Mouse (Mus musculus) retina, postnatal 1 day (tissue): Measurements from ENCODE around the gene Sae1.

Experiments used
- DNase-seq: peaks from one replicate; pipeline ENCODE4 v3.0.0-alpha.2; 2012

Sae1 gene

GRCm38 (mm10) chr7:16387160-16388041, at the start of gene Sae1:
Gene Sae1, minus strand, starts transcription at chr7:16387806.
- DNase-seq = peak; percentile 98

- no peak for DNase-seq
Observed at GRCm38 (mm10) chr7:16435088-16435487, 47.5 kb upstream of the Sae1 start.

DNA sequence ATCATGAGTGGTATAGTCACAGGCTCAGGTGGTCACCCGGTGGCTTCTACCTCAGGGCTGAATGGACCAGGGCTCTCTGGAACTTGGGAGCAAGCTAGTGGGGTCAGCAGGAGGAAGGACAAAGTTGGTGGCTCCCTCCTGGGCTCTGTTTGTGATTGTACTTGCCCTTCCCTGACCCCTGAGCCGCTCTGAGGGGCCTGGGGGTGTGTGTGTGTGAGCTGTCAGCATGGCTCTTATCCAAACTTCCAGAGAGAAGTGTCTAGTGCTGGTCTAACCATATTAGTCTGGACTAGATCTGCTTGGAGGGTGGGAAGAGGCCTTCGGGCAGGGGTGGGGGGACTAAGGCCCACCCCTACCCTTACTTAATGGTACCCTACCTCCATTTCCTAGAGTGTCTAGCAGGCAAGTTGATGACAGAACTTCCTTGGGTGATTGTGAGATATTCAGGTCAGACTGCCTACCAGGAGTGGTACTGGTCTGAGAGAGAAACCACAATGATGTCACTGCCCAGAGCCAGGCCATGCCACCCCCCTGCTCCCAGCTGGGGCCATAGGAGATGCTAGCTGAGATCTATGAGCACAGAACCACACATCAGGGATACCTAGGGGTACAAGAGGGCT, 45.9 kb upstream of the Sae1 start:
- DNase-seq = no peak

DNA sequence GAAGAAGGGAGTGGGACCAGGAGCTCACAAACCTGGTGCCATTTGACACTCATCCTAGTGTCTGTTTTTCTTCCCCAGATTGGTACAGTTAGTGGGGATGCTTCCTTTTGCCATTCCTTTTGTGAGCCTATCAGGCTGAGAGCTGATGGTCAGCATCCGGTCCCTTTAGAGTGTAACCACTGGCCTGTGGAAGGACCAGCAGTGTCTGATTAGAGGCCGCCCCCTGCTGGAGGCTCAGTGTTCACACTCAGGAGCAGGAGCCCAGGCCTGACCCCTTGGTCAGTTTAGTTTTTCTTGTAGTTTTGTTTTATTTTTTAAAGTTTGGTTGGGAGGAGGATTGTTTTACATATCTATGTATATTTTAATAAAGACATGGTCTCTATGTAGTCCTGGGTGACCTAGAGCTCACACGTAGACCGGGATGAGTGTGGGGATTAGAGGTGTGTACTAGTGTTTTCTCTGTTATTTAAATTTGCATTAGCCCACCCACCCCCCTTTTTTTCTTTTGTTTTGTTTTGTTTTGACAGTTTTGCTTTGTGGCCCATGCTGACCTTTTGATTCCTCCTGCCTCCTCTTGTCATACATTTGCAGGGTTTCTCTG, 38.6 kb upstream of the Sae1 start:
- DNase-seq = peak; percentile 82

DNA sequence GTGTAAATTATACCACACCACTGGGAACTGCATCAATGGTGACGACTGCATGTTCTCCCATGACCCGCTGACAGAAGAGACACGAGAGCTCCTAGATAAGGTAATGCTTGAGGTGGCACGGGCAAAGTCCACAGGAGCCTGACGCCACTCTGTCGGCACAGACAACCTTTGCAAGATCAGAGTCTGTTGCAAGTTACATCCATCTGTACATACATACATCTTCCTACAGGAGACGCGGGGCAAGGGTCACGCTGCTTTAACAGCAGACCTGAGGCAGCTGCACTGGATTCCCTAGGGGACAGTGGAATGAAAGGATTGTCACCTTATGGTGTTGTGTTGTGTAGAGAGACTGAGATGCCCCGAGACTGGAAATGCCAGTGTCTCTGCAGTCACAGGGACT, 38.1 kb upstream of the Sae1 start:
- DNase-seq = no peak

- no peak for DNase-seq
Observed at GRCm38 (mm10) chr7:16423731-16424130, 36.1 kb upstream of the Sae1 start.

GRCm38 (mm10) chr7:16422222-16422856, 34.7 kb upstream of the Sae1 start:
- DNase-seq = no peak

- no peak for DNase-seq
Observed at GRCm38 (mm10) chr7:16420493-16421118, 33.0 kb upstream of the Sae1 start.

DNA sequence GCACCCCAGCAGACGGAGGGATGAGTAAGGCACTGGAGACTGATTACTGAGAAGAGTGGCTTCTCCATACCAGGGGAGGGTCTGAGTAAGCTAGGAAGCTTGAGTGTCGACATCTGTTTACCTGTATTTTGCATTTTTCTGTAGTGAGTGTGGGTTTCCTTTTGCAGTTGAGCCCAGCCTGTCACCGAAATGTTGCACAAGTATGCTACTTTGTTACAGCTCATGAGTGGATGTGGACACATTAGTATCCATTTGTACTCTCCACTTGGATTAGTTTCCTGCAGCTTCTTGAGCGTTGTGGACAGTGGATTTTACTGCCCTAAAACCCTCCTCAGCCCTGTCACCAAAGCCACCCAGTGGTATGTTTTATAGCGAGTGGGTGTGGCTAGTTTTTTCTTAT, 31.1 kb upstream of the Sae1 start:
- DNase-seq = no peak

DNA sequence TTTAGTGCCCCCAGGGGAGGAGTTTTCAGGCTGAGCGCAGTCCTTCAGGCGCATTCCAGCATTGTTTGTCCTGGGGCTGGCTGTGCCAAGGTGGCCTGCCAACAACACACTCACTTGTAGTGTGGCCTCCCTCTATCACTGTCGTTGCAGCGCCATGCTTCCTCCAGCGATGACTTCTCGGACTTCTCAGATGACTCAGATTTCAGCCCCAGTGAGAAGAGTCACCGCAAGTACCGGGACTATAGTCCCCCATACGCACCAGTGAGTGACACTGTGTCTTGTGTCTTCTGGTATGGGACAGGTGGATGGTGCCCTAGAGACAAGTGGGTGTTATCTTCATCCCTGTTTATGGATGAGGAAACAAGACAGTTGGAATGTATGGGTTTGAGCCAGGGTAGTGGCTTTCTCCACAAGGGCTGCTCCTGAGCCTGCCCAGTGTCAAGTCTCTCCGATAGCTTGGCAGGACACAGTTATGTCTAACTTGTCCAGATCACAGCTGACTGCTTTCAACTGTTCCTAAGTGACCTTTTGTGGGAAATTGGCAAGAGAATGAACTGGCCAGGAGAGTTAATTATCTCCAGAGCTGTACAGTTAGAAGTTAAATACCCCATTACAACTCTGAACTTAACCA, 29.6 kb upstream of the Sae1 start:
- DNase-seq = no peak

- DNase-seq = no peak
Observed at GRCm38 (mm10) chr7:16415426-16415825, 27.8 kb upstream of the Sae1 start.

GRCm38 (mm10) chr7:16412930-16413329, 25.3 kb upstream of the Sae1 start:
- peak; percentile 88 for DNase-seq

DNA sequence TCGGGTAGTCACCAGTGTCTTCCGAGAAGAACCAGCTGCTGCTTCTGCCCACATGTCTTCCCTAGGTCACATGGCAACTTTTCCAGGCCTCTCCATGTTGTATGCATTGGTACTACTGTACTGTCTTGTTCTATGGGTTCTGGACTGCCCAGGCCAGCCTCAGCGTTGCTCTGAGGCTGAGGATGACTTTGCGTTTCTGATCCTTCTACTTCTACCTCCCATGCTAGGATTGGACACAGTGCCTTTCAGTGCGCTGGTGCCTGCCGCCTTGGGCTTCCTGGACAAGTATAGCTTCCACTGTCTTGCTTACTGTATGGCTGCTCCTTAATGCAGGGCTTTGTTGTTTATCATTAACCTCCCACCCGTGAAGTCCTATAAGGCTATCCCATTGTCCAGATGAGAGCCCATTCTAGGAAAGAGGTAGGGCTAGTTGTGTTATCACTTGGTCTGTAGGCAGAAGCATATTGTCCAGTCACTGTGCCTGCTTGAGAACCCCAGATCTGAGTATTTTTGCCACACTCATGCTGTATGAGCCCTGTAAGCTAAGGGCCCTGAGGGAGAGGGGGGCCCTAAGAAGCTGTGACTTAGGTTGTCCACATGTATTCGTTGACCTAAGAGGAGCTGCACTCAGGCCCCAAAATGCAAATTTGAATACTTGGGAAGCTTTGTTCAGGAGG, 24.8 kb upstream of the Sae1 start:
- DNase-seq = no peak

DNA sequence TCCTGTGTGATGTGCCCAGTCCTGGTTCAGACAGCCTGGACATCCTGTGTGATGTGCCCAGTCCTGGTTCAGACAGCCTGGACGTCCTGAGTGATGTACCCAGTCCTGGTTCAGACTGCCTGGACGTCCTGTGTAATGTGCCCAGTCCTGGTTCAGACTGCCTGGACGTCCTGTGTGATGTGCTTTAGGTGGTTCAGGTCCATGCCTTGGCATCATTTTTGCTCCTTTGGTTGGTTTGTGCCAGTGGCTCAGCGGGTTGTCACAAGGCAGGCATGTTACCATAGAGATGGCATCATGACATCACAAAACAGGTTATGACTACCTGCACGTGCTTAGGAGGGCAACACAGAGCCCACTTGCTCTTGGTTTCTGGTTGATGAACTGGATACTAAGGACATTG, 23.5 kb upstream of the Sae1 start:
- no peak for DNase-seq

GRCm38 (mm10) chr7:16406978-16407377, 19.4 kb upstream of the Sae1 start:
- no peak for DNase-seq

GRCm38 (mm10) chr7:16405516-16406351, 18.1 kb upstream of the Sae1 start:
- DNase-seq = no peak

DNA sequence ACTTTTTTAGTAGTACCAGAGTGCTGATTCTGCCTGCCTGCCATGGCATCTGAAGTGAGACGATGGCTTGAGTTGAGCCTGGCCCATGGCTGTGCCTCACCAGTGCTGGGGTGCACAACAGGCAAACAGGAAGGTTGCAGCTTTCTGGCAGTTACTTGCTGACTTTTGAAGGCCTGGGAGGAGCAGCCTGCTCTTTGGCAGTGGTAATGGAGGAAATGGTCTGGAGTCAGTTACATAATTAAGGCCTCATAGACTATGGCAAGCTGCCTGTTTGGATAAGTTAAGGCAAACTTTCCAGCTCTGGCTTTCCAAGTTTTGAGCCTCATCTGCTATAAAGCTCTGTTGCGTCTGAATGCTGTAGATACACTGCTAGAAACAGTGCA, 17.5 kb upstream of the Sae1 start:
- no peak for DNase-seq

GRCm38 (mm10) chr7:16404315-16405072, 16.9 kb upstream of the Sae1 start:
- DNase-seq = no peak

DNA sequence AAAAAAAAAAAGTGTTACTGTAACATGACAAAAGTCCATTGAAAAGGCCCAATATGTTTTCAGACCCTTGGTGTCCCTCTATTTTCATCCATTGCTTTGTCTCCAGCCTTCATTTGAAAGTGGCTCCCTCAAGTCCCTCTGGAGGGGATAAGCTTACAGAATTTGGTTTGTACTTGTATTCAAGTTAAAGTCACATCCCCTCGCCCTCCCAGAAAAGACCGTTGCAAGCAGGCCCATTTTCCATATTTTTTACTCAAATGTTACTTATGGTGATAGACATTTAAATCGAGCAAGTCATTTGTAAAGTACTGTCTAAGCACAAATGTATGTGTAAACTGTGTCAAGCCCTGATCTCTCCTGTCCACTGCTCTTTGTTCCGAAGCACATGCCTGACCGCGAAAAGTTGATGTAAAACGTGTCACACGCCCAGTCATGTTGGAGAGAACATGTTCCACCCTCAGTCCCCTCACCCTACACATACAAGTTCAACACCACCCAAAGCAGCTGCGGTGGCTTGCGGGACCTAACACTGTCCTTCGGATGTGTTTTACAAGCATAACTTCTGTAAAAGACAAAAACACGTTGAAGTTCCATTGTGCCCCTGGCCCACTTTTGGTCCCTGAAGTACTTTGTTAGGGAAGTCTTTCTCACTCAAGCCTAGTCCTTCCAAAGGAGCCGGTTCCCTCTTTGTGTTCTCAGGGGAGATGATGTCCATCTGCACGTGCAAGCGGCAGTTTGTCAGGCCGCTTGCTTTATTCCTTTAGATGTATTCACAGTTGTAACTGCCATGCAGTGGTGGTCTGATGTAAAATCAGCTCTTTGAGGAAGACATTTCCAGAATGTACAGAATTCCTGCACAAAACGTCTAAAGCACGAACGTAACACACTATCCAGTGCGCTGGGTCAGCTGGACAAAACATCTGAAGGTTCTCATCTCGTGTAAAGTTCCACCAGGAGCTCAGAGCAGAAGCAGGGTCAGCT, 15.7 kb upstream of the Sae1 start:
- DNase-seq = peak; percentile 33
